Mouse (Mus musculus): ENCODE data around the gene Coq10a.
A peak's percentile ranks its signal among the peaks of the same experiment; 100 is the strongest.

The Coq10a gene

GRCm38 (mm10) chr10:128368402-128369217 lies at the start of gene Coq10a:
TSS of gene Coq10a (minus strand) at chr10:128368997.
- DNase-seq (ENCODE audit: low read depth, low spot score): peak; percentile 76

- no peak for DNase-seq (ENCODE audit: low read depth, low spot score)
Observed at GRCm38 (mm10) chr10:128414848-128415247, 46.1 kb upstream of the Coq10a start.

GRCm38 (mm10) chr10:128413076-128413475 lies 44.3 kb upstream of the Coq10a start:
- DNase-seq (ENCODE audit: low read depth, low spot score): no peak

GRCm38 (mm10) chr10:128412558-128412957 lies 43.8 kb upstream of the Coq10a start:
- no peak for DNase-seq (ENCODE audit: low read depth, low spot score)

- no peak for DNase-seq (ENCODE audit: low read depth, low spot score)
Observed at GRCm38 (mm10) chr10:128412055-128412381, 43.2 kb upstream of the Coq10a start.

- peak; percentile 82 for DNase-seq (ENCODE audit: low read depth, low spot score)
Observed at GRCm38 (mm10) chr10:128411211-128412054, 42.6 kb upstream of the Coq10a start, which contains the start of the genes Nabp2 and Rnf41. TSS of gene Nabp2 (minus strand) at chr10:128411492. TSS of gene Rnf41 (plus strand) at chr10:128411657.

- DNase-seq (ENCODE audit: low read depth, low spot score): no peak
Observed at GRCm38 (mm10) chr10:128410560-128410845, 41.7 kb upstream of the Coq10a start.

- peak; percentile 94 for DNase-seq (ENCODE audit: low read depth, low spot score)
Observed at GRCm38 (mm10) chr10:128409692-128410559, 41.1 kb upstream of the Coq10a start.

GRCm38 (mm10) chr10:128408591-128409535 lies 40.1 kb upstream of the Coq10a start:
- no peak for DNase-seq (ENCODE audit: low read depth, low spot score)

GRCm38 (mm10) chr10:128403931-128404330 lies 35.1 kb upstream of the Coq10a start:
- DNase-seq (ENCODE audit: low read depth, low spot score): no peak

GRCm38 (mm10) chr10:128401638-128402037 lies 32.8 kb upstream of the Coq10a start:
- no peak for DNase-seq (ENCODE audit: low read depth, low spot score)

GRCm38 (mm10) chr10:128401056-128401455 lies 32.3 kb upstream of the Coq10a start, which contains the start of gene Slc39a5:
TSS of gene Slc39a5 (minus strand) at chr10:128401229.
- DNase-seq (ENCODE audit: low read depth, low spot score): no peak

- no peak for DNase-seq (ENCODE audit: low read depth, low spot score)
Observed at GRCm38 (mm10) chr10:128400338-128400737, 31.5 kb upstream of the Coq10a start.

- no peak for DNase-seq (ENCODE audit: low read depth, low spot score)
Observed at GRCm38 (mm10) chr10:128397466-128397865, 28.7 kb upstream of the Coq10a start.

- DNase-seq (ENCODE audit: low read depth, low spot score): no peak
Observed at GRCm38 (mm10) chr10:128396716-128397264, 28.0 kb upstream of the Coq10a start.

GRCm38 (mm10) chr10:128396017-128396673 lies 27.3 kb upstream of the Coq10a start:
- no peak for DNase-seq (ENCODE audit: low read depth, low spot score)

GRCm38 (mm10) chr10:128391850-128392249 lies 23.1 kb upstream of the Coq10a start:
- DNase-seq (ENCODE audit: low read depth, low spot score): no peak

- DNase-seq (ENCODE audit: low read depth, low spot score): no peak
Observed at GRCm38 (mm10) chr10:128390366-128390765, 21.6 kb upstream of the Coq10a start.

GRCm38 (mm10) chr10:128389570-128389969 lies 20.8 kb upstream of the Coq10a start:
- DNase-seq (ENCODE audit: low read depth, low spot score): no peak

- DNase-seq (ENCODE audit: low read depth, low spot score): no peak
Observed at GRCm38 (mm10) chr10:128388941-128389340, 20.1 kb upstream of the Coq10a start.
